Mouse (Mus musculus): ENCODE data around the gene Adamts5.

DNA sequence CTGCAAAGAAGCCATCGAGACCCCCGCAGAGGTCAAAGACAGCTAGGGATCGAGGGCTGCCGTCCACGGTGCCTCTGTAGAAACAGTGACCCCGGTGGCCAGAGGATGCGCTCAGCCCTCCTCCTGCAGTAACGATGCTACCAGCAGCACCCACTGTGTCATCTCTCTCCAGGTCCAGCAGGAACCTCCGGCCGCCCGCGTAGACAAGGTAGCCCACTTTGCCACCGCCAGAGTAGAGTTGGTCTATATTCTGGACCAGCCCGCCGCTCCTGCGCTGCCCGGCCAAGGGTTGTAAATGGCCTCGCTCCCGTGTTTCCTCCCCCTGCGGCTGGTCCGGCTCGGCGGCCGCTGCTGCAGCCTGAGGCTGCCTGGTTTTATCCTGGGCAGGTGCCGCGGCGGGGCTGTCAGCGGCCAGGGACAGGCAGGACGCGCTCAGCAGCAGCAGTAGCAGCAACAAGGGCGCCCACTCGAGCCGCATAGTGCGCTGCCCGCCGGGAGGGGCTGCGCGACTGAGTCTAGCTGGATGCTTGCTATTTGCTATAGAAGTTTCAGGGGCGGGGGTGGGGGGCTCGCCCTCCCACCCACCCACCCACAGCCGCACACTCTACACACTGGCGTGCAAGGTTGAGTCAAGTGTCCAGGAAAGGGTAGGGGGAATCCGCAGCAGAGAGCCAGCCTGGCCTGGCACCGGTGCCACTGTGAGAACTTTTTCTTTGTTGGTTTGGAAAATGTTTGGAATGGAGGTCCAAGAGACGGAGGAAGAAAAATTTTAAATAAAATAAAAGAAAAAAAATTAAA lies 1.6 kb downstream of the Adamts5 start:
- TF ChIP-seq CTCF (conservative IDR thresholded peaks at IDR 0.05; ENCODE audit: low read length) (no peak), NANOG (IDR thresholded peaks at IDR 0.05; ENCODE audit: borderline replicate concordance, low read length) (no peak)

Measured in E14TG2a.4 (cell line).